Mouse (Mus musculus) naive thymus-derived CD4-positive, alpha-beta T cell, adult 2 months (primary cell): ENCODE data around the gene Psmd12.
A peak's percentile ranks its signal among the peaks of the same experiment; 100 is the strongest.

Experiments used
- DNase-seq: peaks from one replicate; pipeline ENCODE4 v3.0.0-alpha.2; 2011; ENCODE audit warnings: low read depth

The Psmd12 gene

GRCm38 (mm10) chr11:107510362-107511269, 31.3 kb downstream of the Psmd12 start:
- DNase-seq, result peak; percentile 25

DNA sequence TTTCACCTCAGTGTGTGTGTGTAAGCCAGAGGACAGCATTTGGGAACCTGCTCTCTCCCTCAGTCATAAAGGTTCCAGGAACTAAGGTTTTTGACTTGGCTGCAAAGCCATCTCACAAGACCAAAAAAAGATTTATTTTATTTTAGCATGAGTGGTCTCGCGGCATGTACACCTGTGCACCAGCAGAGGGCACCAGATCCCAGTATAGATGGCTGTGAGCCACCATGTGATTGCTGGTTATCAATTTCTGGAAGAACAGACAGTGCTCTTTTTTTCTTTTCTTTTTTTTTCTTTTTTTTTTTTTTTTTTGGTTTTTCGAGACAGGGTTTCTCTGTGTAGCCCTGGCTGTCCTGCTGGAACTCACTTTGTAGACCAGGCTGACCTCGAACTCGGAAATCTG, 32.7 kb downstream of the Psmd12 start:
- DNase-seq, result peak; percentile 86

- DNase-seq, result no peak
Measured at GRCm38 (mm10) chr11:107513047-107513446, 33.8 kb downstream of the Psmd12 start.

DNA sequence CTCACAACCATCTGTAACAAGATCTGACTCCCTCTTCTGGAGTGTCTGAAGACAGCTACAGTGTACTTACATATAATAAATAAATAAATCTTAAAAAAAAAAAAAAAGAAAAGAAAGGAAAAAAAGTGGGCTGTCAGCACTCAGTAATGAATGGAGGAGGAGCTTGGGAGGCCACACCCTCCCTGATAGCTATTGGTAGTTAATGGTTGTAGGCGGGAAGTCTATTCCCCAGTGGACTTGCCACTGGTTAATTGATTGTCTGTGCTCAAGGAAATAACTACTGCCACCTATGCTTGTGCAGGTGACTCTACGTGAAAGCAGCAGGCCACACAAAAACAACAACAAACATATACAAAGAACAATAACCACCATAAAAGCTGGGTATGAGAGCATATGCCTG, 37.1 kb downstream of the Psmd12 start:
- no peak for DNase-seq

GRCm38 (mm10) chr11:107518645-107519429, 39.6 kb downstream of the Psmd12 start:
- no peak for DNase-seq

DNA sequence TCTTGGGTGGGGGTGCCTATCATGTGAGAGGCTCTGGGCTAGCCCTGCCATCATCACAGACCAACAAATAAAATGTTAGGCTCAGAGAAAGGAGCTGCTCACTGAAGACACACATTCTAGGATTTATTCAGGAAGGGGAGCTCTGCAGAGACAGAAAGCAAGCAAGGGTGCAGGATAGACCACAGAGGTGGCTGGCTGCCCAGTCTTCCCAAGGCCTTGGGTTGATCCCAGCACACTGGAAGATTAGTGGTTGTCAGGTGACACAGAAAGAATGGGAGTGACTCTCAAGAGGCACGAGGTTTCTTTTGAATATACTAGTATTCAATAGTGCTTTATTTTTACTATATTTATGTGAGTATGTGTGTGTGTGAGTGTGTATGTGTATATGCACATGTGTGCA, 41.9 kb downstream of the Psmd12 start:
- no peak for DNase-seq

GRCm38 (mm10) chr11:107524966-107525365, 45.7 kb downstream of the Psmd12 start:
- no peak for DNase-seq

GRCm38 (mm10) chr11:107527632-107528031, 48.3 kb downstream of the Psmd12 start:
- no peak for DNase-seq

- peak; percentile 62 for DNase-seq
Measured at GRCm38 (mm10) chr11:107529320-107529719, 50.0 kb downstream of the Psmd12 start.

GRCm38 (mm10) chr11:107531445-107531844, 52.2 kb downstream of the Psmd12 start:
- no peak for DNase-seq

- no peak for DNase-seq
Measured at GRCm38 (mm10) chr11:107532271-107532670, 53.0 kb downstream of the Psmd12 start.

DNA sequence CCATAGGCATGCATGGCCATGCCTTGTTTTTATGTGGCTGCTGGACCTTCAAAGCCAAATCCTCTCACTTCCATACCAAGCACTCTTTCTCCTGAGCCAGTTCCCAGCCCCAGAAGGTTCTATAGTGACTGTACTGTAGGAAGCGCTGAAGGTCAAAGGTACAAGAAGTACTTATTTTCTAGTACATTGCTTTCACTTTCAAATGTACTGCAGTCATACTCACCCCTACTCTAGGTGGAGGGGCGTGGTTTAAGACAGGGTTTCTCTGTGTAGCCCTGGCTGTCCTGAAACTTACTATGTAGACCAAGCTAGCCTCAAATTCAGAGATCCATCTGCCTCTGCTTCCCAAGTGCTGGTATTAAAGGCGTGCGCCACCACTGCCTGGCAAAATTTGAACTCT, 59.7 kb downstream of the Psmd12 start:
- peak; percentile 46 for DNase-seq

GRCm38 (mm10) chr11:107540339-107540738, 61.1 kb downstream of the Psmd12 start:
- no peak for DNase-seq

DNA sequence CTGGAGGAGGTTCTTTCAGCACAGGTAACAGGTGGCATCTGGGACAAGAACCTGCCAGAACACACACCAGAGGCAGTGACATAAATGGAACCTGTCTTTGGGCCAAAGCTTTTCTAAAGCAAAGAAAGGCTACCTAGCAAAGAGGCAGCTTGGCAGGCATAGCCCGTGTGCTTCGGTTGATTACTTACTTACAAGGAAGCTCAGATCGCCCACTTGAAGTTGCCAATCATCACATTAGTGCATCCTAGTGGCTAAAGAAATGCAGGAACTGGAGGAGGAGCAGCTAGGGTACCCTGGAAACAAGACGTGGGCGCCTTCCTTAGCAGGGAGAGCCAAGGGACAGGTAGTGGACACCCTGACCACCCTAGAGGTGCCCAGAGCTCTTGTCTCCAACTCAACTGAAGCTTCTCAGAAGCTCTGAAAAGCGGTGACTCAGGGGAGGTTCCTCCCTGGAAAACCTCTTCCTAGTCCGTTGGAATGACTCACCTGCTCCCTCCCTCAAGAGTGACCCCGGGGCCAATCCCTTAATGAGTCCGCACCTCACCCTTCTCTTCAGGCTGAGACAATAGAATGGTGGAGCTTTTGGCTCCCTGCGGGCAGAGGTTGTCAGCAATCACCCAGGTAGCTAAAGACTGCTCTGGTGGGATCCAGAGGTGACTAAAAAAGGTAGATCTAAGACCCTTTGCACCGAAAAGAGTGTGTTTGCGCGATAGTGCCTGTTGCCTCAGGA, 66.6 kb downstream of the Psmd12 start:
- DNase-seq, result no peak

DNA sequence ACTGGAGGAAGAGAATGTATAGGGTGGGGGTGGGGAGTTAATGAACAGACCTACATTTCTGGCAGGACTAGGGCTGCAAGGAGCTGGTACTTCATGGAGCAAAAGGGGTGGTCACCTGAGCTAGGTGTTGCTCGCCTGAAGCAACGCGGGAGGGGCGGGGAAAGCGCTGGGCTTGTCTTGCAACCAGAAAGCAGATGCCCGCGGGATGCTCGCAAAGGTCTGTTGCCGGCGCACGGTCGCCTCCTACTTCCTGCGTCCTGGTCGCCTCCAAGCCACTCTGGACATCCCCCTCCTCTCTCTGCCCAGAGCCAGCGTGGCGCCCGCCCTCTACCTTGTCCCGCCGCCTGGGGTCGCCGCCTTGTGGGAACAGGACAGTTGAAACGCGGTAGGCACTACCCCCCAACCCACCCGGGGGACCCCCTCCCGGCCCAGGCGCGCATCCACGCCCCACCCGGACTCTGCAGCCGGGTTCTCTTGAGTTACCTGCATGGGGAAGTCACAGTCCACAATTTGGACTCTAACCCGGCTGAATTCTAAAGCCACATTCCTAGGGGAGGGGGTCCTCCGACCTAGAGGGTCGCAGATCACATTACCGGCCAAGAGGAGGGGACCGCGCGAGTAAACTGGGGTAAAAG, 67.5 kb downstream of the Psmd12 start:
- DNase-seq, result peak; percentile 46

GRCm38 (mm10) chr11:107547351-107548203, 68.3 kb downstream of the Psmd12 start, which contains the start of gene Helz:
Helz (plus strand) TSS chr11:107547930.
- DNase-seq, result peak; percentile 88

- peak; percentile 44 for DNase-seq
Measured at GRCm38 (mm10) chr11:107548204-107548975, 69.1 kb downstream of the Psmd12 start.
